Mouse (Mus musculus): Measurements from ENCODE around the gene Fcnb.

Gene Fcnb

DNA sequence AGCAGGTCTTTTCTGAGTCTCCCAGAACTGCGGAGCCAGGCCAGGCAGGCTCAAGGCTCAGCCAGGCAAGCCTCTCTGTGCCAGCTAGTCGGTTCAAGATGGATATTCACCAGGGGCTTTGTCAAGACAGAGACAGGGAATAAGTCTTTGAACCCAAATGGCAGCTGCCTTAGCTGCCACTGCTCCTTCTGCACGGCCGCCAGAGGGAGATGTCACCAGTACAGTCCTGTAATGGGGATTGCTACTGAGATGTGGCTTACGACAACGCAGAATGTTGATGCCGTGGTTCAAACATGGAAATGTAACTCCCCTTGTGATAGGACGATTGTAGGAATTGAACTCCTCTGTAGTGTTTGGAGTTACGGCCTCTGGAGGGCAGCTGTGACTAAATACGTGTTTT is 1.4 kb upstream of the Fcnb start:
- in situ Hi-C loops (cut with MboI, MseI) = no loop called here

DNA sequence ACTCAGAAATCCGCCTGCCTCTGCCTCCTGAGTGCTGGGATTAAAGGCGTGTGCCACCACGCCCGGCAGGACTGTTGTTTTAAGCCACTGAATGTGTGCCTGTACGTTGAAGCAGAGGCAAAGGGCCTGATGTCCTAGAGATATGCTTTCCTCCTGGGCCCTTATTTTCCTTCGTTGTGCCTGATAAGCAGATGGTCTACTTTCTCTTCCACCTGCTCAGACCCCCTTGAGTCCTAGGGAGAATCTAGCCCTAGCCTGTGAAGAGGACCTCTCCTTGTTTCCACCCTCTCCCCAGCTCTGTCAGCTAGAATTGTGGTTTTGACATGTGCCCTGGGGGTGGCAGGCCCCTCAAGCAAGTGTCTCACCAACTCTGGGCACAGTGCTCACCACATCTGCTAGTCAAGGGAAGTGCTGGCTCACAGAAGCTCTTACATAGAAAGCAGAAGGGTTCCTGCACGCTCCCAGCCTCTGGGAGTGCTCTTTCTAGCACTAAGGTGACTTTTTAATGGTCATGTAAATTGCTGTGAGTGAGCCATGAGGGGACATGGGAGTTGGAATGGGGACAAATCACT is 9.0 kb downstream of the Fcnb start:
- in situ Hi-C loops (cut with MboI, MseI) = no loop called here

DNA sequence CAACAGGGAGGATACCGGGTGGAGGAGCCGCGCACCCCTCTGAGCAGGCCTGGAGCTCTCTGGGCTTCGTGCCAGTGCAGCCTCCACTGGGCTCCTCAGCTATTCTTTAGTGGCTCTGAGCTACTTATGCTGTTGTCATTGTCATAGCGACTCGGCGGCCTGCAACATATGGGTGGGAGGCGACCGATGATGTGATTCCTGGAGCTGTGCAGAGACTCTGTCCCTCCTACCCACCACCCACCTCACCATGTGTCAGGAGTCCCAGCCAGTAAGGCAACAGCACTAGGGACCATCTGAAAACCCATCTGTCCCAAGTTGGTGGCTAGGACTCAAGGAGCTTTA is 16.2 kb downstream of the Fcnb start:
- in situ Hi-C loops (cut with MboI, MseI) = no loop called here

DNA sequence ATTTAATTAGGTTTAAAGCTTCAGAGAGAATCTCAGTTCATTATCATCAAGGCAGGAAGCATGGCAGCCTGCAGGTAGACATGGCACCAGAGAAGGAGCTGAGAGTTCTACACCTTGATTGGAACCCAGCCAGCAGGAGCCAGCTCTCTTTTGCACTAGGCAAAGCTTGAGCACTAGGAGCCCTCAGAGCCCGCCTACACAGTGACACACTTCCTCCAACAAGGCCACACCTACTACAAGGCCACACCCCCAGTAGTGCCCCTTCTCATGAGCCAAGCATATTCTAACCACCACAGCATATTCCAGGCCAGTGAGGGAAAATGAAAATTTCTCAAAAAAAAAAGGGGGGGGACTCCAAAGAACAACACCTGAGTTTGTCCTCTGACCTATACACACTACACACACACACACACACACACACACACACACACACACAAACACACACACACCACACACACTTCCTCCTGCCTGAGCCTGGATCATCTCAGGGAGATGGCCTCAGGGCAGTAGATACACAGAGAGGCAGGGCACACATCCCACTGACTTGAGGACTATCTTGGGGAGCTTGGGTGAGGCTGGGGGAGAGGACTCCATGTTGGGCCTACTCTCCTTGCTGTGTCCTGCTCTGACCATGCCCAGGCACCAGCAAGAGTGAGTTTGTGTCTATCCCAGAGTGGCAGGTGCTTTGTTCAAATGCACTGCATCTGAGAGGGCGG is 16.7 kb downstream of the Fcnb start:
- in situ Hi-C loops (cut with MboI, MseI) = no loop called here

DNA sequence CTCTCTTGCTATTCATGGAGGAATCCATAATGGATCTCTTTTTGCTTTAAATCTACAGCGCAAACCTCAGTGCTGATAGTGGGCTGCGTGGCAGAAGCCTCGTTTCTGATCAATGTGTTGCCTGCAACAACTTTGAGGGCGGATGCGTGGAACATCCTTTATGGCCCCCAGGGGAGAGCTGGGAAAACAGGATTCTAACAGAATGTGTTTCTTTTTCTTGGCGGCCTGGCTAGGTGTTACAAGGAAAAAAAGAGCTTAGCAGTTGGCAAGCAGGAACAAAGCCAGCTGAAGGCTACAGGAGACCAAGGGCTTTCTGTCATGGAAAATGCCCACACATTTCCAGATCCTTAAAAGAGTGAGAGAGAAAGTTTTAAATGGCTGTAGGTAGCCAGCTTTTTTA is 17.5 kb downstream of the Fcnb start:
- in situ Hi-C loops (cut with MboI, MseI) = no loop called here

DNA sequence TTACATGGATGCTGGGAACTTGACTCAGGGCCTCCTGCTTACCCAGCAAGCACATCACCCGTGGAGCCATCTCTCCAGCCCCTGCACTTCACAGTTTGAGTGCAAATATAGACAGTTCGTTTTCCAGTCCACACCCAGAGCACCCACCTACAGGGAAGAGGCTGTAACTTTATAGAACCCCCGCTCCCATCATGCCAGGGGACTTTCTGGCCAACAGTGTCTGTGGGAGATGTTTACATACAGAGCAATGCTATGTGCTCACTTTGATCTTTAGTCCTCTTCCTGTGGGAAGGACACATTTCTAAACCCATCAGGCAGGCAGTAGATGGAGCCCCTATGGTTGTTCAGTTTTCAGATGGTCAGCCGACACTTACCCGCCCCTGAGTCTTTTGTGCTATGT is 18.0 kb downstream of the Fcnb start:
- in situ Hi-C loops (cut with MboI, MseI) = no loop called here

DNA sequence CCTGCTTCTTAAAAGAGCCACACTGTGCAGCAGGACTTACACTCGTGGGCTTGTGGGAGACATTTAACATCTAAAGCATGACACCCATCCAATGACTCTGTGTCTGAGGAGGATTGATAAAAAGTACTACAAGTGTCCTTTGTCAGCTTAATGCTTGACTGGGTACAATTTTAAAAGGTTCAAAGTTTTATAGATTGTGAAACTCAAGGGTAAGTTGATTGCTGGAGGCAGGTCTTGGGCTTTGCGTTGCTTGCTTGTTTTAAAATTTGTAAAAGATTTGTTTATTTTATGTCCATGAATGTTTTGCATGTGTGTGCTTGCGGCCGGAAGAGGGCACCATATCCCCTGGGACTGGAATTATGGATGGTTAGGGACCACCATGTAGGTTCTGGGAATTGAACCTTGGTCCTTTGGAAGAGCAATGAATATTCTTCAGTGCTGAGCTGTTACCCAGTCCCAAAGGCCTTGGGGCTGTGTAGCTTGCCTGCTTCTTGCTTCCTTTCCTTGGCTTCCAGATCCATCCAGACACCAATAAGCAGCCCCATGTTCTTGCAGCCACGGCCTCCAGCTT is 19.5 kb downstream of the Fcnb start:
- in situ Hi-C loops (cut with MboI, MseI) = no loop called here

DNA sequence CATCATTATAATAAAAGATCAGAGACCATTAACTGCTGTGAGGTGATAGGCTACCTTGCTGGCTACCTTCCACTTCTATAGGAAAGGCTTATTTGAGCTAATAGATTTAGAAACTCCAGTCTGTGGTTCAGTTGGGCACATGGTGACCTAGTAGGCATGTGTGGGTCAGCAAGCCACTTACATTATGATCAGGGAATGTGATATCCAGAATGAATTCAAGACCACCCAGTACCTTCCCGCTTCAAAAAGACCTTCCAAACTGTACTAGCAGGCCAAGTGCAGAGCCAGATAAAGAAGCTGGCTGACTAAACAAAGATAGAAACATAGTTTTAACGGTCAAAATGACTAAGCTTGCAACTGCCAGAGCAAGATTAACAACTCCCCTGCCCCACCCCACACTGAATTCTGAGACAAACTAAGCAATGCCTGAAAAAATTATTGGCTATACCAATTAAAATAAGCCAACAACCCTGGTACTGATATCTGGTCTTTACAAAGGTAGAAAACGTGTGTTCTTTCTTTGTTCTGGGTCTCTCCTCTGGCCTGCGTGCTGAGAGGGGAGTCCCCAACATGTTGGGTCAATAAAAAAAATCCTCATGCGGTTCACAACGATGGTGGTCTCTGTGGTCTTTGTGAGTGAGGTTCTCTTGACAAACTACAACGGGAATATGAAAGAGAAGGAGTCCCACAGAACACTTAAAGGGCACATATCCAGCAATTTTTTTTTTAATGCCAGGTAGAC is 20.2 kb downstream of the Fcnb start:
- in situ Hi-C loops (cut with MboI, MseI) = no loop called here

DNA sequence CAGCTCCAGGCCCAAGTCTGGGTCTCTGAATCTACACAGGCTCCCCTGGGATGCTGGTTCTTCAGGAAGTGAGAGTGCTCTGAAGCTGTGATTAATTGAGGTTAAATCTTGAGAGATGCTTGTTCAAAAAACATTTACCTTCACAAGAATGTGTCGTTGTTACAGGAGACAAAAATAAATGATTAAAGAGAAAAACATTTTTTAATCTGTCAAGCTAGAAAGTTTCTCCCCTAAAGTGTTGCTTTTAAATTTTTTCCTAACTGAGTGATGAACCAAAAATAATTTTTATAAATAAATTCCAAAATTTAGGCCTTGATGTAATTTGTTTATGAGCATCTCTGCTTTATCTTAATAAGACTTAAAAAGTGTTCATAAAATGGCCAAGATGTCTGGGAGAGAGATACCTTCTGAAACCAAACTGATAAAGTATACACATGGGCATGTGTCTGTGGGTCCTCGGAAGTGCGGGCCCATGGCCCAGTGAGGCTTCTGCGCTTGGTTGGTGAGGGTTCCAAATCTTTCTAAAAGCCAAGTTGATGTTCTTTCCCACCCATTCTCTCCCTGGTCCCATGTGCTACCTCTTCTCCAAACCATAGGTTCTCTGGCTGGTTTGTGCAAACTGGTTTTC is 20.9 kb downstream of the Fcnb start:
- in situ Hi-C loops (cut with MboI, MseI) = no loop called here

DNA sequence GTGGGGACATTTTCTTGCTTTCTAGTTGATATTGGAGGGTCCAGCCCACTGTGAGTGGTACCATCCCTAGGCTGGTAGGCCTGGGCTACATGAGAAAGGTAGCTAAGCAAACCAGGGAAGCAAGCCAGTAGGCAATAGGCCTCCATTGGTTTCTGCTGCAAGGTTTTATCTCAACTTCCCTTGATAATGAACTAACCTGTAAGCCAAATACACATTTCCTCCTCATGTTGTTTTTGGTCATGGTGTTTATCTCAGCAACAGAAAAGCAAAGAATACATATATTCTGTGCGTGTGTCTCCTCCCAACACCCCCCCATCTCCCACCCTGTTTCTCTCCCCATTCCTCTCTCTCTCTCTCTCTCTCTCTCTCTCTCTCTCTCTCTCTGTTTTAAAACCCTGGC is 24.8 kb downstream of the Fcnb start:
- in situ Hi-C loops (cut with MboI, MseI) = no loop called here

DNA sequence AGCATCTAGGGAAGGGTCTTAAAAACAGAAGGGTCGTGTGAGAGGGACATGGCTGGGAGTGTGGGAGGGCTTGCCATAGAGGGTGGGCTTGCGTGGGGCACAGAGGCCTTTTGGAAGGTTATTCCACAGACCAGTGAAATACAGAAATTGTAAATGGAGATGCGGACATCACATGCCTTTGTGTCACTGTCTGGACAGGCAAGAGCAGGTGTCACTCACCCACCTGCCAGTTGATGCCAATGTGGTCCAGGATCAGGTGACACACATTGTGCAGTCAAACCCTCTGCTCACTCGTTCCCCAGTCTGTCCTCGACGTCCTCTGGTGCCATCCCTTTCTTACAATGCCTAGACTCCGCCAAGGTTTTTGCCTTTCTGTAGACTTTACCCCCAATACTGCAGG is 37.6 kb downstream of the Fcnb start:
- in situ Hi-C loops (cut with MboI, MseI) = no loop called here

DNA sequence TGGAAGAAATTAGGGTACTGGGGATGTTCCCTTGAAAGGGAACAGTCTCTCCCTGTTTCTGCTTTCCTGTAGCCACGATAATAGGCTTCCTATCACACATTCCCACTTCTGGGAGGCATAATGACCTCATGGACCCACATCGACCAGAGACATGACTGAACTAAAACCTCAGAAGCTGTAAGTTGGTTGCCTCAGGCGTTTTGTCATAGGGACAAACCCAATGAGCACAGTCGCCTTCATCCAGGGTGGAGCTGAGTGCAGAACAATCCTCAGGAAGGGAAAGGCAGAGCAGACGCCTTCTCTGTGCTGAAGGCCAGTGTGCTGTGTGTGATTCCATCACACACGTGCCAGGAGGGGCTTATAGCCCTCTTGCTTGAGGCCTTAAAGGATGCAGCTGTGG is 38.4 kb downstream of the Fcnb start:
- in situ Hi-C loops (cut with MboI, MseI) = no loop called here

DNA sequence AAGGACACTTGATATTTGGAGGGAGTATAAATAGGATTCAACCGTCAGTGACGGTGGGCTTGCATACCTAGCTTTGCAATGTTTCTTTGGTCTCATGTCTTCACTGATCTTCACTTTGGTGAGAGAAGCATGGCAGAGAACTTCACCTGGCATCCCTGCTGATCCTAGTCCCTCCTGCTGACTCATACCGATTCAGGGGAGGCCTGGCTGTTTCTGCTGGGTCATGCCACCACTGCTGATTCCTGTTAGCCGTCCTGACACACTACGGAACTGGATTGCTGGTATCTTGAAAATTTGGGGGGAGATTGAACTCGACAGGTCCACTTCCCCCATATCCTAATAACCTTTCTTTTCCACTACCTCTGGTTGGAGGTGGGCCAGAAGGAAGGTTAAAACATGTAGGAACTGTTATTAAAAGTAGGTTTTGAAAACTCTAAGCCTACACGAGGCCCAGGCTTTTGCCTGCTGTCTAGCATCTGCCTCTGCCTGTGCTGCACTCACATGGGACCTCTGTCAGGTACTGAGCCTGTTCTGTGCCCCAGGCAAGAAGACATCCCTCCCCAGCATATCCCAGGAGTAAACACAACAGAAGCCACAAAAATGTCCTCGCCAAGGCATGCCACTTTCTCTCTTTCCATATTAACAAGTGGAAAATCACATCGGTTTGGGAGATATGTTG is 39.6 kb downstream of the Fcnb start:
- in situ Hi-C loops (cut with MboI, MseI) = no loop called here

DNA sequence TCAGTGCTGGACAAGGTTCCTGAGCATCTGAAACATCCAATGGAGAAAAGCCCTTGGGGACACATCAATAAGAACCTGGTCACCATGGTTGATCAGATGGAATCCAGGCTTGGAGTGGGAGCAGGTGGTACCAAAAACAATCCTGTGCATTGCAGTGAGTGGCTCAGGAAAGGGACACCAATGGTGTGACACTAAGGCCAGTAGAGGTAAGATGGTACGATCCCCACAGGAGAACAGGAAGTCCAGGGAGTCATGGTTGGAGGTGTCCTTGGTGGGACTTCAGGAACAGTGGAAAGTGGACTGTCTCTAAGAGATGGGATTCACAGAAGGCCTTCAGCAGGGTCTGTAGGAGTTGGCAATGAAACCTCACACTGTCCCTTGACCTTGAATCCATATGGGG is 44.2 kb downstream of the Fcnb start:
- in situ Hi-C loops (cut with MboI, MseI) = no loop called here

DNA sequence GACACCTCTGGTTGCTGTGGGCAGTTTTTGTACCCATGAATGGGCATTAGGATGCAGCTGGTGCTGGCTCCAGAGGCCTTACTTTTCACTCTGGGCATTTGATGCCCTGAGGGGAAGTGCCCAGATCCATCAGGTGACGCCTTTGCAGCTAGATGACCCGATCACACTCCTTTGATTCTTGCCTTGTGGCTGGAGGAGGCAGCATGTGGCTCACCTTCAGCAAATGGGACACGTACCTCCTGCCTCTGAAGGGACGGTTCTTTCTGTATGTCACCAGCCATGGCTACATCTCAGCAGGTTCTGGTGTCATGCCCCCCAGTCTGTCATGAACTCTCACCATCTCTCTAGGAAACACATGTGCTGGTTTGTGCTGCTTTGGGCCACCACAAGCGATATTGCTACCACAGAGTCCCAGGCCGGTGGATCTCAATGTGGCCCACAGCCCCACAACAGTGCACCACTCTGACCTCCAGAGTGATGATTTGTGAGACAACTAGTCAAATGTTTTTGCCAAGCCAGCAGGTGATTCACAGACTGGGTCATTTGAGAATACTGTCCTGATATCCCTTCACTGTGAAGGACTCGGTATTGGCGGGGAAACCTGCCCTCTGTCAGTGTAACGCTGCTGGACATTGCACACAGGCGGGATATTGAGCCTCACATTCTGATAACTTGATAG is 44.9 kb downstream of the Fcnb start:
- in situ Hi-C loops (cut with MboI, MseI) = no loop called here

DNA sequence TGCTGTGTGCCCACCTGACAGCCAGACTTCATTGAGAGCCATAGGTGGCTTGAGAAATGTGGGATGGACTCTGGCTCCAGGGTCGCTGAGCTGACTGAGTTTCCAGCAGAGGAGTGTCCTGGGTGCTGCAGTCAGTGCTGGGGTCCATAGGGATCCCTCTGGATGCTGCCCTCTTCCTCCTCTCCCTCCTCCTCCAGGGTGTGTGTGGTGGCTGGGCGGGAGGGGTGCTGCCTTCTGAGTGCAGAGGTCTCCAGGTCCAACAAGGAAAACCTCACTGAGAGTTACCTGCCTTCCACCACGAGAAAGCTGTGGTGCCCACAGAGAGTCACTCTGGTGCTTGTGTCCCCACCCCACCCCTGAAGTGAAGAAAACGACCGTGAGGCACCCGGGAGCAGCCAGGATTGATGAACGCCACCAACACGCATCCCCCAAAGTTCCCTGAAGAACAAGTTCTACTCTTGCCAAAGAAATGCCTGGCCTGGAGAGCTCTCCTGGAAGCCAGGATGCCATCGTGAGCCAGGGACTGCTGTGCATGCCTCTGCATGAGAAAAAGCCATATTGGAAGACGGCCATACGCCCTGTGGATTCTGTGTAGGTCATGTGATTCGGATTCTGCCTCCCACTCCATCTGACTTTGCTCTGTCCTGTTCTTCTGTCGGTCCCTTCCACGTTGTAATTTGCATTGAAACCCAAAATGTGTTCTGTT is 46.1 kb downstream of the Fcnb start:
- in situ Hi-C loops (cut with MboI, MseI) = no loop called here

DNA sequence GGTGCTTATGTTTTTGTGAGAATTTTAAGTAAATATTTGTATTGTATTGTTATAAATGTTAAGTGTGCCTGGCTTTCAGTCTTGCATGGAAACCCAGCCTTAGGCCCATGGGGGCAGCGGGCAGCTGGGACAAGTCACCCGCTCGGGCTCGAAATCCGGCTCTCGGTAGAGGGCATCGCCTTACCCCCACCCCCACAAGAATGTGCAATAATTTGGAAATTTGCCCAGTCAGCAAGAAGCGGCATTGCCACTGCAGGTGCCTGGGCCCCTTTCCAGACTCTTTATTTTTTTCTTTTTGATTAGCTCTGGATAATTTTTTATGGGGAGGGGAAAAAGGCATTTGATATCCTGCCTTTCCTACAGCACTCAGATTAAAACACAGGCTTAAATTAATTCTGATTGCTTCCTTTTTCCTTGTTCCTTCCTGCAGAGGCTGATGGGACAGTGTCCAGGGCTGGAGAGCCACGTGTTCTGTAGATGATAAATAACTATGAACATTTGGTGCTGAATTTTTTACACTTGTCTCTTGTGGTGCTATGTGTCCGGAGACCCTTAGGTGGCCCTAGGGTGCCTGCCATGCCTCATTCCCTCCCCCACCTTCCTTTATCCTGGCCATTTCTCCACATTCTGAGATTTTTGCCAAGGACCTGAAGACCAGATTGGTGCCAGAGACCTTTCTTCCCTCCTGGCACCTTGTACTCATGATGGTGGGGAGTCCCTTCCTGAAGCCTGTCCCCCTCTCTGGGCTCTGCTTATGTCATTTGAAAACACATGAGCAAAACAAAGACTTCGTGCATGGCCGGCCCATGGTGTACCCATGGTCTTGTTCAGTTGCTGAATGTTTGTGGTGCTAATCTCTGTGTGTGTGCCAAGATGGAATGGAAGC is 46.9 kb downstream of the Fcnb start:
- in situ Hi-C loops (cut with MboI, MseI) = no loop called here

DNA sequence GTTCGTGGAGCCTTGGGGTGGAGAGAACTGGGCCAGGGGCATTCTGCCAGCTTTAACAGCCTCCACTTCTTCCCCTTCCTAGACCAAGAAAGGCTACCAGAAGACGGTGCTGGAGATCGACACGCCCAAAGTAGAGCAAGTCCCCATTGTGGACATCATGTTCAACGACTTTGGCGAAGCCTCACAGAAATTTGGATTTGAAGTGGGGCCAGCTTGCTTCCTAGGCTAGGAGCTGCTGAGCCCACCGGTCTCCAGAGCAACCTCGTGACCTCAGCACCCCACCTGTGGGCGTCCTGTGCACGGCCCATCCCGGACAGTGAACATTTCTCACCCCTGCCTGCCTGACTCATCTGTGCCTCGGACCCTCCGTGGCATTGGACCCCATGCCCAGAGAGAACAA is 47.9 kb downstream of the Fcnb start:
- in situ Hi-C loops (cut with MboI, MseI) = no loop called here

DNA sequence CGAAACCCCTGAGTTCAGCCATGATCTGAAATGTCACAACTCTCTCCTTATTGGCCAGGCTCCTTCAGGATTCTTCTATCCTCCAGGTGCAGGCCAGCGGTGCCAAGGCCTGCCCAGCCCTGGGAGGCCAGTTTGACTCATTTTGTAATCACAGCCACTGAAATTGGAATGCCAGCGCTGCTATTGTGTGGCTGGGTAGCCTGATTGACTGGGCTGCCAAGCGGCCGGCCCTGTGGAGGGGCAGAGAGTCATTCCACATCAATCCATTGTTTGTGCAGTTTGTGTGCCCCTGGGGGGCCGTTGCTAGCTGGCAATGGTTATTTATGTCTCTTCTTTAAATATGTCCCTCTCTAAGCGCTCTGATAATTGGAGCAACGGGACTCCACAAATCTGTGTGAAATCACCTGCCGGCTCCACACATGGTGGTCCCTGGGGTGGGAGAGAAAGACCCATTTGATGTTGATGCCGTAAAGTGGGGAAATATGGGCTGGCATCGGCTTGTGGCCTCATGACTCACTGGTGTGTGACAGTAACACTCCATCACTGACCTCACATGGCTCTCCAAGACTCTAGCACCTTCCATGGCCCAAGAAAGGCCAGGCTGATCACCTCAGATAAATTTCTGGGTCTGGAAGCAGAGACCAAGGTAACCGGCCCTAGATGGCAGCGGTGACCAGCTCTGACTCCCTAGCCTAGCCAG is 50.5 kb downstream of the Fcnb start:
- in situ Hi-C loops (cut with MboI, MseI) = no loop called here
